Mouse (Mus musculus) kidney, embryonic 15.5 days (tissue): ENCODE results near the gene Ccdc61. TPM values are rescaled to one million over a fixed set of nuclear protein-coding genes. Genes with fewer than 3 reads are reported as not detected.

ENCODE experiments used
- ATAC-seq: fragments of 200-750 bp; cut with Nextera tagmentation; replicated peaks from 2 replicates; pipeline ENCODE4 v1.8.0; 2017; ENCODE audit warnings: moderate TSS enrichment; ENCODE audit not compliant: low FRiP score
- H3K27ac ChIP-seq: fragments of 300-500 bp; sonication (generic); 2 replicates; pipeline ENCODE4 v1.5.1; 2015; ENCODE audit warnings: mild to moderate bottlenecking, inconsistent platforms
- H3K27me3 ChIP-seq: fragments of 300-500 bp; sonication (generic); 2 replicates; pipeline ENCODE4 v1.6.1; 2015; ENCODE audit warnings: inconsistent platforms
- H3K36me3 ChIP-seq: fragments of 300-500 bp; sonication (generic); 2 replicates; pipeline ENCODE4 v1.6.1; 2015; ENCODE audit warnings: inconsistent platforms
- H3K4me1 ChIP-seq: fragments of 300-500 bp; sonication (generic); 2 replicates; pipeline ENCODE4 v1.6.1; 2015; ENCODE audit warnings: inconsistent platforms
- H3K4me2 ChIP-seq: fragments of 300-500 bp; sonication (generic); 2 replicates; pipeline ENCODE4 v1.6.1; 2015; ENCODE audit warnings: moderate library complexity, mild to moderate bottlenecking, inconsistent platforms
- H3K4me3 ChIP-seq: fragments of 300-500 bp; sonication (generic); replicated peaks from 2 replicates; pipeline ENCODE4 v1.5.1; 2015; ENCODE audit warnings: mild to moderate bottlenecking, inconsistent platforms
- H3K9ac ChIP-seq: fragments of 300-500 bp; sonication (generic); 2 replicates; pipeline ENCODE4 v1.6.1; 2015; ENCODE audit warnings: mild to moderate bottlenecking, inconsistent platforms
- H3K9me3 ChIP-seq: fragments of 300-500 bp; sonication (generic); replicated peaks from 2 replicates; pipeline ENCODE4 v1.6.1; 2016; ENCODE audit warnings: inconsistent platforms
- WGBS: fragments of 180-500 bp; shearing (Covaris S2); methylation state at CpG from one replicate; pipeline ENCODE4 v1.1.7; 2015; ENCODE audit warnings: mixed read lengths; 5-methylcytosine and 5-hydroxymethylcytosine counted together
- polyA plus RNA-seq: library from polyadenylated mRNA; unstranded; fragments of >200 nt; fragmentation: Nextera tagmentation; extraction: Ambion mirVana; gene quantifications from 2 replicates; pipeline ENCODE4 v1.2.1, GENCODE M21; 2015

Ccdc61 gene
- polyA plus RNA-seq, 1 experiment from 2014 or later: 28.9 TPM

DNA sequence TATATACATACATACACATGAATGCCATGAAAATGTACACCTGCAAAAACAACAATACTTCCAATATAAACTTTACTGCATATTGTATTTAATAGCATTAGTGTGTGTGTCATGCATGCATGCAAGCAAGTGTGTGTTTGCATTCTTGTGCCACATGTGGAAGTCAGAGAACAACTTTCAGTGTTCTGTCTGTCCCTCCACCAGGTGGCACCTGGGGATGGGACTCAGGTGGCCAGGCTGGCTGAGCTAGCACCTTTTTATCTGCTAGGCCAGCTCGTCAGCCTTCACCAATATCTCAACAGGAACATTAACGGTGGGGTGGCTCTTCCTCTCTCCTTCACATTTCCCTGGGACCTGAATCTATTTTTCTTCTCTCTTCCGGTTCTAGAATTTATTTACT lies 7.7 kb downstream of the Ccdc61 start:
- Histone ChIP-seq H3K27ac (no peak overlapping the region), H3K36me3 (peaks cover 64% of the 10 kb centered on the region), H3K27me3 (no peaks in the 10 kb centered on the region), H3K4me2 (no peak overlapping the region), H3K4me1 (no peaks in the 10 kb centered on the region), H3K9ac (no peak overlapping the region), H3K4me3 (no peak overlapping the region), H3K9me3 (no peaks in the 10 kb centered on the region)
- 69% methylated on average over 3 of the region's 3 CpGs for WGBS
- no peak for ATAC-seq

DNA sequence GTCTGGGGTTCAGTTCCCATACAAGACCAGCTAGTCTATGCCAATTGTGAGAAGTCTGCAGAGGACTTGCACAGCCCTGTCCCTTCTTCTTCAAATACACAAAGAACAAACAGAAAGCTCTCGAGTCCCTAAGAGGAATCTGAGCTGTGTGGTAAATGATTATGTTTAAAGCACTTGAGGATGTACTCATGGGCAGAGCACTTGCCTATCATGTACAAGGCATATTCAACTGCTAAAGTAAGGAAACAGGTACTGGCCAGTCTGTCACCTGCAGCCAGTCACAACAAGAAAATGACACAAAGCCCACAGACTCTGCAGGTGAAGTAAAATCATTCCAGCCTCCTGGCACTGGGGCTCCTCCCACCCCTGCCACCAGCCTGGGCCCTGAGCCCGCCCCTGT lies 9.7 kb downstream of the Ccdc61 start:
- peaks cover 57% of the 10 kb centered on the region for H3K36me3 ChIP-seq
- no peaks in the 10 kb centered on the region for H3K9me3 ChIP-seq
- no peaks in the 10 kb centered on the region for H3K27me3 ChIP-seq
- H3K4me2 ChIP-seq: no peak overlapping the region
- H3K4me1 ChIP-seq: no peaks in the 10 kb centered on the region
- H3K27ac ChIP-seq: no peak overlapping the region
- ATAC-seq: no peak
- WGBS: 91% methylated on average over 2 of the region's 2 CpGs
- no peak overlapping the region for H3K4me3 ChIP-seq
- no peak overlapping the region for H3K9ac ChIP-seq

DNA sequence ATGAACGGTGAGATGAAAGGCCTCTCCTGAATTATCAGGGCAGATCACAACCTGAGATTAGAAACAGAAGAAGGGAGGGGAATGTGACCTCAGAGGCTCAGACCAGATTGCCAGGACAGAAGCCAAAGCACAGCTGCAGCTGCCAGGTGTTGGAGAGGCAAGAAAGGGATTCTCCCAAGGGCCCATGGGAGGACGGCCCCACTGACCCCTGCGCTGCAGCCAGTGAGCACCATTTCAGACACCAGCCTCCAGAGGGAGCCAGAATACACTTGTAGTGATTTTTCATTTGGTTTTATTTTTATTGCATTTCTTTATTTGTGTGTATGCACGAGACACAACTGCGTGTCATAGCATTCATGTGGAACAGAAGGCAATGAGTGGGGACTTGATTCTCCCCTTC lies 13.7 kb downstream of the Ccdc61 start:
- Histone ChIP-seq H3K4me3 (no peak overlapping the region), H3K4me2 (no peak overlapping the region), H3K27ac (no peak overlapping the region), H3K9ac (no peak overlapping the region), H3K4me1 (peaks cover 22% of the 10 kb centered on the region), H3K36me3 (peaks cover 33% of the 10 kb centered on the region), H3K9me3 (no peaks in the 10 kb centered on the region), H3K27me3 (peaks cover 14% of the 10 kb centered on the region)
- WGBS: 42% methylated on average over 5 of the region's 5 CpGs
- ATAC-seq: no peak

DNA sequence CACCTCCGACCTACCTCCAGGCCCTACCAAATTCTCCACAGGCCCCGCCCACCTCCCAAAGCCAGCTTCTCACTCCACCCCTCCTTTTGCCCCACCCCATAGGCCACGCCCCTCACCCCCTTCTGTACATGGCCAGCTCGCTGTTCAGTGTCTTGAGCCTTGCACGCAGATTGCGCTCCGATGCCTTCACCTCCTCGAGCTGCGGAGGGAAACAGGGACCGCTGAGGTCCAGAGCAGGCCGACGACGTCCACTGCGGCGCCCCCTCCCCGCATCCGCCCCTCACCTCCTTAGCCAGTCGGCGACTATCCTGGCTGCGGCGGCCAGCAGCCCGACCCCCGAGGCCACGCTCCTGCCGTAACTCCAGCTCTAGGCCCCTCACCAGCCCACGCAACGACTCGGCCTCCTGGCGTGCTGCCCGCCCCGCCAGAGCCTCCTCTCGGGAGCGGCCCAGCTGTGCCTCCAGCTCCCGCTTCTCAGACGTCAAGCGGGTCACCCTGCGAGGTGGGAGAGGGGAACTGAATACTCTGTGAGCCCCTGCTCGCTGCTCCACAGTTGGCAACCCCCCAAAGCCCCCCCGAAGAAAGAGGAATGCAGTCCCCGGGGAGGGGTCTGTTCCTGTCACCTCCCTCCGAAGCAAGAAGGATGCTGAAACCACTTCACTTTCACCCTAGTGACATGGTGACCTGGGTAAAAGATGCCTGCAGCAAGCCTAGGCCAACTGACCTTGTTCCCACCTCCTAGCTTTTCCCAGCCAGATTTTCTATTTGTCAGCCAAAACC lies 16.4 kb downstream of the Ccdc61 start:
- Histone ChIP-seq H3K9me3 (no peaks in the 10 kb centered on the region), H3K4me2 (peak overlapping the region; percentile 92), H3K27ac (peak overlapping the region; percentile 45; the same call in 1 of the 2 replicates), H3K4me1 (peaks cover 22% of the 10 kb centered on the region), H3K4me3 (peak overlapping the region; percentile 49), H3K9ac (peak overlapping the region; percentile 54), H3K27me3 (peaks cover 14% of the 10 kb centered on the region), H3K36me3 (peaks cover 9% of the 10 kb centered on the region; the same call in 1 of the 2 replicates)
- peak; percentile 55 for ATAC-seq
- 1% methylated on average over 41 of the region's 41 CpGs for WGBS

DNA sequence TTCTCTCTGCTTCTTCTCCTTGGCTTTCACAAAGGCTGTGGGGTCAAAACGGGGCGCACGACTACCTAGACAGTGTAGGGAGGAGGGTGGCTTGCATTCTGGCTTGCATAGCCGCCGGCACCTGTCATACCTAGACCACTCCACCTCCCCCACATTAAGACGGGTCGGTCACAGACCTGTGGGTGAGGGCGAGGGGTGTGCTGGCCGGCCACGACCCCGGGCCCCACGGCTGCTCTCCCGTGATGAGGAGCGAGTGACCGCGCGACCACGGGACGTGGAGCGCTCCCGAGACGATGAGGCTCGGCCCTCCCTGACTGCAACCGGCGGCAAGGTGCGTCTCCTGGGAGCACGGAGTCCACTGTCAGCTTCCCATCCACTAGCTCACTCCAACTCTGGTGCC lies 17.2 kb downstream of the Ccdc61 start:
- H3K4me1 ChIP-seq: peaks cover 22% of the 10 kb centered on the region
- no peak overlapping the region for H3K9ac ChIP-seq
- ATAC-seq: peak; percentile 28; the same call in 1 of the 2 replicates
- H3K4me2 ChIP-seq: peak overlapping the region; percentile 92
- 23% methylated on average over 27 of the region's 27 CpGs for WGBS
- H3K27ac ChIP-seq: no peak overlapping the region
- H3K9me3 ChIP-seq: no peaks in the 10 kb centered on the region
- peak overlapping the region; percentile 49 for H3K4me3 ChIP-seq
- H3K36me3 ChIP-seq: peaks cover 4% of the 10 kb centered on the region; the same call in 1 of the 2 replicates
- peaks cover 14% of the 10 kb centered on the region for H3K27me3 ChIP-seq

DNA sequence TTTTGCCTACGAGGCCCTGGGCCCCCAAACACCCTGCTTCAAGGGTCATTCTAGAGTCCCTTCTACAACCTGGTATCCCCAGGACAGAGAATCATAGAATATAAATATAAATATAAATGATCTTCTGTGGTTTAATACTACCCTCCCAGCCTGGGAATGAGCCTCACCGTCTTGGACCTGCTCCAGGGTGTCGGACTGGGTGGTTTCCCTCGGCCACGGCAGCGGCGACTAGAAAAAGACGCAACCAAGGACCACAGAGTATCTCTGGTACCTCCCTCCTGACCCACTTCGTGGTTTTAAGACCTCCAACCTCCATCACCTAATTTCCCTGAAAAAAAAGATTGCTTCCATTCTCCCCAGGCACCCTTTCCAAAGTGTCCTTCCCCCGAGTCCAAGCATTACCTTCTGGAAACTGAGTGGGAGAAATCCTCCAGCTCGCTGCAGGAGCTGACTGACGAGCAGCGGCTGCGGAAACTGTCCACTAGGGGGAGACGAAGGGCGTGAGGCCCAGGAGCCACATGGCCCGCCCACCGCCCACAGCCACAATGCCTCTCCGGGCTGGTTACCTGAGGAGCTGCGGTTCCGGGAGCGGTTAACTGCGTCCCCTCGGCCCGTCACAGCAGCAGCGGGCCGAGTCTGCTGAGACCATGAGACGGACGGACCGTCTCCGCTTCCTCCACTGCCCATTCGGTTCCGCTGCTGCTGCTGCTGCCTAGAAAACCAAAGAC lies 18.2 kb downstream of the Ccdc61 start:
- peak overlapping the region; percentile 92 for H3K4me2 ChIP-seq
- H3K9me3 ChIP-seq: no peaks in the 10 kb centered on the region
- H3K36me3 ChIP-seq: 0 out of 2 replicates have a peak, but pooled peaks cover 4% of the 10 kb centered on the region
- peak; percentile 56 for ATAC-seq
- peaks cover 14% of the 10 kb centered on the region for H3K27me3 ChIP-seq
- H3K4me1 ChIP-seq: peaks cover 22% of the 10 kb centered on the region
- peak overlapping the region; percentile 49 for H3K4me3 ChIP-seq
- 21% methylated on average over 33 of the region's 33 CpGs for WGBS
- H3K27ac ChIP-seq: no peak overlapping the region
- peak overlapping the region; percentile 48 for H3K9ac ChIP-seq

DNA sequence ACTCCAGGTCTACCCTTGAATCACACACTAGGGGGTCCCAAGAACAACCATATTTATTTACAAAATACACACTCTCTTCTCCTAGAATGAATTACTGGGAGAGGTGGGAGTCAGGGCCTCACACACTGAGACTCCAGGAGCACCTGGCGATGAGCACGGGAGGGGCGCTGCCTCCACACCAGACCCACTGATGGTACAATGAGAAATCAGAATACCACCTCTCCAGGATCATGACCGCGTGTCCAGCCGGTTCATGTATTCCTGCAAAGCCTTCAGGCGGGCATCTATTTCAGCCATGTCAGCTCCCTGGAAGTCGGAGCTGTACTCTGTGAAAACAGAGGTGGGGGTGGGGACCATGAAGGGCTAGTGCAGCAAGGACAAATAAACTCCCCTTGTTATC lies 19.4 kb downstream of the Ccdc61 start:
- Histone ChIP-seq H3K4me3 (no peak overlapping the region), H3K4me1 (peaks cover 22% of the 10 kb centered on the region), H3K4me2 (no peak overlapping the region), H3K9ac (no peak overlapping the region), H3K27me3 (peaks cover 14% of the 10 kb centered on the region), H3K9me3 (no peaks in the 10 kb centered on the region), H3K36me3 (0 out of 2 replicates have a peak, but pooled peaks cover 4% of the 10 kb centered on the region), H3K27ac (no peak overlapping the region)
- no peak for ATAC-seq
- whole genome bisulfite sequencing: 66% methylated on average over 8 of the region's 8 CpGs

DNA sequence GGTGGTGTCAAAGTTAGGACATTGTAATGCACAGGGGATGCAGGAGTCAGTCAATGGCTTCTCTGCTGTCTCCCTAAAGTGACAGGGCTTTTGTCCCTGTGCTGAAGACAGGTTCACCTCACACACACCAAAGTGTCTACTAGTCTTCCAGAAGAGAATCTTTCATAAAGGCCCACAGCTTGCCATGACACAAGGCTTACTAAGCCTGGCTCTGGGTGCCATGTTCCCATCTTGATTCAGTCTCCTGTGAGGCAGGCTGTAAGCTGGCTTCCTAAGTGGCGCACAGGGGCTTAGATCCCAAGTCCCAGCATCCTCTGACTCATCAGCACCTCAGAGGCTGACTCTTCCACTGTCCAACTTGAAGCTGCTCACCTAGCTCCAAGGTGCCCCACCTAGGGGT lies 23.3 kb downstream of the Ccdc61 start:
- peaks cover 9% of the 10 kb centered on the region; the same call in 1 of the 2 replicates for H3K4me1 ChIP-seq
- H3K36me3 ChIP-seq: 0 out of 2 replicates have a peak, but pooled peaks cover 4% of the 10 kb centered on the region
- no peak for ATAC-seq
- no peak overlapping the region for H3K4me3 ChIP-seq
- no peaks in the 10 kb centered on the region for H3K27me3 ChIP-seq
- H3K9ac ChIP-seq: no peak overlapping the region
- 91% methylated on average over 1 of the region's 1 CpGs for WGBS
- no peak overlapping the region for H3K4me2 ChIP-seq
- no peaks in the 10 kb centered on the region for H3K9me3 ChIP-seq
- H3K27ac ChIP-seq: no peak overlapping the region

DNA sequence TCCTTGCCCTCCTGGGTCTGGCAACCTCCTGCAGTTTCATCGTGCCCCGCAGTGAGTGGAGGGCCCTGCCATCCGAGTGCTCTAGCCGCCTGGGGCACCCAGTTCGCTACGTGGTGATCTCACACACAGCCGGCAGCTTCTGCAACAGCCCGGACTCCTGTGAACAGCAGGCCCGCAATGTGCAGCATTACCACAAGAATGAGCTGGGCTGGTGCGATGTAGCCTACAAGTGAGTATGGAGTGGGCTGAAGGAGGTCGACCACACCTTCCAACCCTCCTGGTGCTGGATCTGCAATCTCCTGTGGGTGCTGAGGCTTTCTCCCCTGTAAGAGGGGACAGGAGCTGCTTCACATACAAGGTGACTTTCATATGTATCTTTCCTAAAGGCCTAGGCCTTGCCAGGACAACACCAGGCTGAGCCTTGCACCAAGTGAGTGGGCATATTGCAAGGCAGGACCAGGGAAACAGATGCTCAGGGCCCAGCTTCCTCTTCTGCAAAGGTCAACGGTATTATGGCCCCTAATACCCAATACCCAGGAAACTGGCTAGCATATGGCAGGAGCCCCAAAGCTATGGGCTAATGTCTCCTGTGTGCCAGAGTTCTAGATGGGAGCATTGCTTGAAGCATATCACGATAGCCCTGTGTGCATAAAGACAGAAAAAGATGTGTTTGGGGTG lies 25.3 kb downstream of the Ccdc61 start:
- no peak overlapping the region for H3K27ac ChIP-seq
- H3K9ac ChIP-seq: no peak overlapping the region

DNA sequence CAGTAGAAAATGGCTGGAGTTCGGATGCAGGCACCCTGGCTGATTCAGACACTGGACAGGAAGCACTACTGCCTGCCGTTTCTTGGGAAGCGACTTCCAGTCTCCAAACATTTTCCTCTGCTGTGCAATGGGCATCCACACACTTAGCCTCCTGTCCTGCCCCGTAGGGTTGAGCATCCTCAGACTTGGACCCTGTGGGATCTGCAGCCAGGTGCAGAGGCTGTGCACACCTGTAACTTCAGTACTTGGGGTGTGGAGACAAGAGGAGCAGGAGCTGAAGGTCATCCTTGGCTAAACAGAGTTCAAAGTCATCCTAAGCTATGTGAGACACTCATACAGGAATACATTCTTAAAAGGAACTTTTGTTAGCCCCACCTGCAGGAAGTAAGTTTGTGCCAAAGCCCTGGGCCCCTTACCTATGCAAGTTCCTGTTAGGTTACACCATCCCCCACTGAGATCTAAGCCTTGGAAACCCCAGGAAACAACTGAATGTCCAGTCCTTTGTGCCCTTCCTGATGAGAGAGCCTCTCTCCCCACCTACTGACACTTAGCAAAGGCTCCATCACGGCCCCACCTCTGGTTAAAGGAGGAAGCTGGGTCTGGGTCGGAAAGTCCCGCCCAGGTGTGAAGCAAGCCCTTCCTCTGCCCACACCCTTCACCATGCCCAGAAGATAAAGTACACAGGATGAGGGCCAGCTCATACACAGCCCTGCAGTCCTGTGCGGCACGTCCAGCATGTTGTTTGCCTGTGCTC lies 26.0 kb downstream of the Ccdc61 start:
- 49% methylated on average over 9 of the region's 9 CpGs for WGBS
- Histone ChIP-seq H3K36me3 (0 out of 2 replicates have a peak, but pooled peaks cover 4% of the 10 kb centered on the region), H3K4me2 (no peak overlapping the region), H3K9ac (no peak overlapping the region), H3K27ac (no peak overlapping the region), H3K27me3 (no peaks in the 10 kb centered on the region), H3K9me3 (no peaks in the 10 kb centered on the region), H3K4me3 (no peak overlapping the region), H3K4me1 (0 out of 2 replicates have a peak, but pooled peaks cover 9% of the 10 kb centered on the region)
- 0 out of 2 replicates have a peak, but pooled peaks have one; percentile 14 for ATAC-seq

More for the DNA sequence above, 25.3 kb downstream of the Ccdc61 start:
- Histone ChIP-seq H3K27me3 (no peaks in the 10 kb centered on the region), H3K4me3 (no peak overlapping the region), H3K4me2 (no peak overlapping the region), H3K4me1 (0 out of 2 replicates have a peak, but pooled peaks cover 9% of the 10 kb centered on the region), H3K36me3 (0 out of 2 replicates have a peak, but pooled peaks cover 4% of the 10 kb centered on the region), H3K9me3 (no peaks in the 10 kb centered on the region)
- no peak for ATAC-seq
- WGBS: 55% methylated on average over 13 of the region's 13 CpGs

DNA sequence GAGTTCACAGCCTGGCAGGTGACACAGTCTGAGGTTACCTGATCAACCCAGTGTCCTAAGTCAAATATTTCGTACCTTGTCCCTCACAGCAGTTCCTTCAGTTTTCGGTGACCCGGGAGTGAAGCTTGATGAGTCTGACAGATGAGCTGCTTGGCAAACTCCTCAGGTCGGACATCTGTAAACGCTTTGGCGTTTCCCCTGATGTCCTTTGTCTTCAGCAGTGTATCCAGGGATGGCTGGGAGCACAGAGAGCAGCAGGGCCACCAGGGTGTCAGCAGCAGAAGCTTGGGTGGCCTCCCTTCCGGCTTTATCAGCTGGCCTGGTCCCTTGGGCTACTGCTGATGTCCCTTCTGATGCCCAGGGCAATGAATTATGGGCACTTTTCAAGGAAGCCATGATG lies 31.5 kb downstream of the Ccdc61 start:
- 0 out of 2 replicates have a peak, but pooled peaks cover 2% of the 10 kb centered on the region for H3K4me1 ChIP-seq
- H3K36me3 ChIP-seq: no peaks in the 10 kb centered on the region
- no peak overlapping the region for H3K4me3 ChIP-seq
- ATAC-seq: no peak
- 72% methylated on average over 7 of the region's 7 CpGs for WGBS
- no peak overlapping the region for H3K9ac ChIP-seq
- no peaks in the 10 kb centered on the region for H3K27me3 ChIP-seq
- no peak overlapping the region for H3K27ac ChIP-seq
- no peak overlapping the region for H3K4me2 ChIP-seq
- no peaks in the 10 kb centered on the region for H3K9me3 ChIP-seq
